Mouse (Mus musculus) intestine, embryonic 15.5 days (tissue): ENCODE measurements around the gene Bok. TPM values are rescaled to one million over a fixed set of nuclear protein-coding genes. Genes with fewer than 3 reads are reported as not detected.
A peak's percentile ranks its signal among the peaks of the same experiment; 100 is the strongest.

Experiments
- ATAC-seq: fragments of 200-750 bp; cut with Nextera tagmentation; 2 replicates; pipeline ENCODE4 v1.8.0; 2017; ENCODE audit warnings: moderate TSS enrichment, moderate library complexity
- H3K27ac ChIP-seq: fragments of 300-500 bp; sonication (generic); 2 replicates; pipeline ENCODE4 v1.5.1; 2015; ENCODE audit warnings: mild to moderate bottlenecking, inconsistent platforms
- H3K27me3 ChIP-seq: fragments of 300-500 bp; sonication (generic); replicated peaks from 2 replicates; pipeline ENCODE4 v1.6.1; 2015; ENCODE audit warnings: inconsistent platforms
- H3K36me3 ChIP-seq: fragments of 300-500 bp; sonication (generic); 2 replicates; pipeline ENCODE4 v1.6.1; 2015; ENCODE audit warnings: inconsistent platforms
- H3K4me1 ChIP-seq: fragments of 300-500 bp; sonication (generic); replicated peaks from 2 replicates; pipeline ENCODE4 v1.6.1; 2015; ENCODE audit warnings: inconsistent platforms
- H3K4me2 ChIP-seq: fragments of 300-500 bp; sonication (generic); replicated peaks from 2 replicates; pipeline ENCODE4 v1.6.1; 2015; ENCODE audit warnings: mild to moderate bottlenecking, inconsistent platforms
- H3K4me3 ChIP-seq: fragments of 300-500 bp; sonication (generic); replicated peaks from 2 replicates; pipeline ENCODE4 v1.5.1; 2015; ENCODE audit warnings: inconsistent platforms
- H3K9ac ChIP-seq: fragments of 300-500 bp; sonication (generic); 2 replicates; pipeline ENCODE4 v1.6.1; 2015; ENCODE audit warnings: inconsistent platforms
- H3K9me3 ChIP-seq: fragments of 300-500 bp; sonication (generic); 2 replicates; pipeline ENCODE4 v1.6.1; 2016; ENCODE audit warnings: inconsistent platforms
- WGBS: fragments of 180-500 bp; shearing (Covaris S2); methylation state at CpG from one replicate; pipeline ENCODE4 v1.1.7; 2015; 5-methylcytosine and 5-hydroxymethylcytosine counted together
- polyA plus RNA-seq: library from polyadenylated mRNA; unstranded; fragments of >200 nt; fragmentation: Nextera tagmentation; extraction: Ambion mirVana; gene quantifications from 2 replicates; pipeline ENCODE4 v1.2.1, GENCODE M21; 2015

Bok gene
- polyA plus RNA-seq, 1 experiment from 2014 or later = 48.3 TPM

DNA sequence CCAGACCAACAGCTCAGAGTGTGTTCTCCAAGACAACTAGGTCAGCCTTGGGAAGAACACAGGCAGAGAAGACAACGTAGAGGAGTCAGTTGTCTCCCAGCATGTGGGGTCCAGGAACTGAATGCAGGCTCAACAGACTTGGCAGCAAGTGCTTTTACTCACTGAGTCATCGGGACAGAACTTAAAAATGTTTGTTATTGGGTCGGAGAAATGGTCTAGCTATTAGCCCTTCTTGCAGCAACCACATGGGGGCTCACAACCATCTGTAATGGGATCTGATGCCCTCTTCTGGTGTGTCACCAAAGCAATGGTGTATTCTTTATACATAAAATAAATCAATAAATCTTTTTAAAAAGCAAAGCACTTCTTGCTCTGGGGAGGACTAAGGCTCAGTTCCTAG is 40.7 kb downstream of the Bok start:
- Histone ChIP-seq H3K9ac (no peak overlapping the region), H3K4me3 (no peak overlapping the region), H3K27ac (no peak overlapping the region), H3K4me2 (no peak overlapping the region), H3K9me3 (no peaks in the 10 kb centered on the region), H3K27me3 (no peaks in the 10 kb centered on the region), H3K4me1 (no peaks in the 10 kb centered on the region), H3K36me3 (no peaks in the 10 kb centered on the region)
- 66% methylated on average over 3 of the region's 3 CpGs for WGBS
- ATAC-seq = no peak

DNA sequence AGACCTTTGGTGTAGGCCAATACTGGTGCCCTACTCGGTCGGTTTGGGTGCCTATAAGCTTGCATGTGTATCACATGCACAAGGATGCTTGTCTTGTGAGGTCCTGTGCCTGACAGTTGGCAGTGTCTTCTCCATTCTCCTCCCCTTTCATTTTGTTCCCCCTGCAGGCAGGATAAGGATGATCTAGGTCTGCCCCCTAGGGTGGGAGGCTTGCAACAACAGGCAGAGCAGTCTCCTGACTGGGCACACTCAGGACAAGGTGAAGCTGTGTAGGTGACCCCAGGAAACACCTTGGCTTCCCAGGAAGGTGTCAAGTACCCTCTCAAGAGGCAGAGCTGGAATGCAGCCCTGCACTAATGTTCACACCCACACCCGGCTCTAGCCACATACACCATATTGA is 41.5 kb downstream of the Bok start:
- H3K4me2 ChIP-seq = no peak overlapping the region
- 60% methylated on average over 3 of the region's 3 CpGs for WGBS
- no peaks in the 10 kb centered on the region for H3K4me1 ChIP-seq
- ATAC-seq = peak; percentile 20; the same call in 1 of the 2 replicates
- no peak overlapping the region for H3K27ac ChIP-seq
- no peak overlapping the region for H3K9ac ChIP-seq
- no peaks in the 10 kb centered on the region for H3K9me3 ChIP-seq
- no peak overlapping the region for H3K4me3 ChIP-seq
- no peaks in the 10 kb centered on the region for H3K27me3 ChIP-seq
- H3K36me3 ChIP-seq = no peaks in the 10 kb centered on the region

DNA sequence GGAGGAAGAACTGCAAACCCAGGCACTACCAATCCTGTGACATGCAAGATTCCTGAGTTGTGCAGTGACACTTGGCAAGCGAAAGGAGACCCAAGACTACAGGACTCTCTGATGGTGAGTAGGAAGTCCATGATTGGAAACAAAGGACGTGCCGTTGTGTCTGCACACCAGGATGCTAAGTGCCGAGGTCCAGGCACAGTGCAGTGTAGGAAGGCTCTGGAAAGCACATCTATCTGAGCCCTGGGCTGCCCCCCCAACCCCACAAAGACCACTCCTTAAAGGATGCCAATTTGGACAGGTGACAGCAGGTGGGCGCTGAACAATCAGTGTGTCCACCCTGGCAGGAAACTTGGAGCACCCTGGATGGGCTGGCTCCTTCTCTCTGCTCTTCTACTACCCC is 45.6 kb downstream of the Bok start:
- Histone ChIP-seq H3K27ac (no peak overlapping the region), H3K36me3 (no peaks in the 10 kb centered on the region), H3K4me2 (0 out of 2 replicates have a peak overlapping the region, but pooled peaks have one; percentile 19), H3K4me1 (no peaks in the 10 kb centered on the region), H3K4me3 (no peak overlapping the region), H3K9me3 (no peaks in the 10 kb centered on the region), H3K27me3 (no peaks in the 10 kb centered on the region), H3K9ac (no peak overlapping the region)
- WGBS = 90% methylated on average over 5 of the region's 5 CpGs
- ATAC-seq = 0 out of 2 replicates have a peak, but pooled peaks have one; percentile 11

DNA sequence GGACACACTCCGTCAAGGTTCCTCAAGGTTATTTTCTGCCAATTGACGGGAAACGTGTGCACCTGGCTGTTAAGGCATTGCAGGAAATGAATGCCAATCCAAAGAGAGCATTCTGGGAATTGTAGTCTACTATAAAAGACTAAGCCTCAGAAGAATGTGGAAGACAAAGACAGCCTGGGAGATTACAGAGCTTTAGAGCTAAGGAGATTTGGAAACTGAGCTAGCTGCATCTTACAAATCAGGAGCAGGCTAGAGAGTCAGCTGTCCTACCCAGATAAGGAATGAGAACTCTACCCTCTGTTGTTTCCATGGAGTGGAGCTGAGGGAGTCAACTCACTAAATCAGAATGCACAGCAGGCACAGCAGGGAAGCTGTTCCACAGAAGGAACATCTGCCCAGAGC is 46.4 kb downstream of the Bok start:
- no peak overlapping the region for H3K9ac ChIP-seq
- H3K36me3 ChIP-seq = no peaks in the 10 kb centered on the region
- H3K27me3 ChIP-seq = no peaks in the 10 kb centered on the region
- H3K4me1 ChIP-seq = no peaks in the 10 kb centered on the region
- no peak overlapping the region for H3K27ac ChIP-seq
- peak; percentile 52; the same call in 1 of the 2 replicates for ATAC-seq
- 36% methylated on average over 3 of the region's 3 CpGs for WGBS
- no peak overlapping the region for H3K4me2 ChIP-seq
- no peak overlapping the region for H3K4me3 ChIP-seq
- no peaks in the 10 kb centered on the region for H3K9me3 ChIP-seq

DNA sequence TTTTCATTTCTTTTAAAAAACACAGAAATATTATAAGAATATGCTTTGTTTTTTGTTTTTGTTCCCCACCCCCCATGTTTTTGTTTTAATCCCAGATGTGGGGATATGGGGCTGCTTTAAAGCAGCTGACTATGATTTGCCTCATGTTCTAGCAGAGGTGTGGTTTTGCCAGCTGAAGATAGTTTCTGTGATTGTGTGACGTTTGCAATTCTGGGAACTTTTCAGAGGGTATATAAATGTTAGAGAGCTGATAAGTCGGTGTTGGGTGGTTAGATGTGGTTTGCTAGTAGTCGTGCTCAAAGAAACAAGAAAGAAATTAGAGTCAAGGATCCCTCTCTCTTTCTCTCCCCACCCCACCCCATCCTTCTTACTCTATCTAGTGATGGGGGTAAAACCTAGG is 50.4 kb downstream of the Bok start:
- H3K9me3 ChIP-seq = no peaks in the 10 kb centered on the region
- no peak overlapping the region for H3K9ac ChIP-seq
- no peak overlapping the region for H3K27ac ChIP-seq
- no peak for ATAC-seq
- no peak overlapping the region for H3K4me3 ChIP-seq
- no peaks in the 10 kb centered on the region for H3K27me3 ChIP-seq
- 90% methylated on average over 3 of the region's 3 CpGs for whole genome bisulfite sequencing
- no peaks in the 10 kb centered on the region for H3K36me3 ChIP-seq
- no peaks in the 10 kb centered on the region for H3K4me1 ChIP-seq
- H3K4me2 ChIP-seq = no peak overlapping the region

DNA sequence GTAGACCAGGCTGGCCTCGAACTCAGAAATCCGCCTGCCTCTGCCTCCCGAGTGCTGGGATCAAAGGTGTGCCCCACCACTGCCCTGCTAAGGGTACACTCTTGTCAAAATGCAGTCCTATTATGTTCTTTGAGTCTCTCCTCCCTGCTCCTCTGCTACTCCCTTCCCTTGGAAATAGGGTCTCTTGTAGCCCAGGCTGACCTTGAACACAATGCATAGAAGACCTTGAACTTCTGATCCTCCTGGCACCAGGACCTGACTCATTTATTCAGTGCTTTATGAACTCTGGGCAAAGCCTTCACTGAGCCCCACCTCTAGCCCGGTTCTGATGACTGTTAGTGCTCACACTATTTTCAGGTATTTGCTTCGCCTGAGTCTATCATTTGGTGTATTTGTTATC is 52.3 kb downstream of the Bok start:
- H3K9ac ChIP-seq = no peak overlapping the region
- no peaks in the 10 kb centered on the region for H3K4me1 ChIP-seq
- H3K4me3 ChIP-seq = no peak overlapping the region
- no peaks in the 10 kb centered on the region for H3K36me3 ChIP-seq
- H3K27me3 ChIP-seq = no peaks in the 10 kb centered on the region
- H3K9me3 ChIP-seq = no peaks in the 10 kb centered on the region
- H3K27ac ChIP-seq = no peak overlapping the region
- WGBS = 91% methylated on average over 5 of the region's 5 CpGs
- H3K4me2 ChIP-seq = no peak overlapping the region
- ATAC-seq = no peak

DNA sequence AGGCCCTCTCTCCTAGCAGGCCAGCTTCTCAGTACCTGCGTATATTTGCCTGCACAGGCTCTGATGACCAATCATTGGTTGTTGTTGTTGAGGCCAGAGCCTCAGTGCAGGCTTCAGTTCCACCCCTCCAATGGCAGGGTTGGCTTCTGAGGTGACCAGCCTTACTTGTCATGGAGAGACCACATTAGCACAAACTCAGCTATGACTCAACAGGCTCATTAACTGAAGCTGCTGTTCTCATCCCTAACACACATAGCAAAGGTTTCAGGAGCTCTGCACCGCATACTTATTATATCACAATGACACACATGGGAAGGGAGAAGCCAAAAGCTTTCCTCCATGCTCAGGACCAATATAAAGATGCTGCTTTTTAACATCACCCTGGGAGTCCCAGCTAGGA is 55.2 kb downstream of the Bok start:
- no peak overlapping the region for H3K27ac ChIP-seq
- no peak overlapping the region for H3K4me3 ChIP-seq
- ATAC-seq = no peak
- no peak overlapping the region for H3K9ac ChIP-seq
- H3K36me3 ChIP-seq = no peaks in the 10 kb centered on the region
- no peak overlapping the region for H3K4me2 ChIP-seq
- 92% methylated on average over 2 of the region's 2 CpGs for WGBS
- no peaks in the 10 kb centered on the region for H3K9me3 ChIP-seq
- H3K4me1 ChIP-seq = no peaks in the 10 kb centered on the region
- H3K27me3 ChIP-seq = no peaks in the 10 kb centered on the region

DNA sequence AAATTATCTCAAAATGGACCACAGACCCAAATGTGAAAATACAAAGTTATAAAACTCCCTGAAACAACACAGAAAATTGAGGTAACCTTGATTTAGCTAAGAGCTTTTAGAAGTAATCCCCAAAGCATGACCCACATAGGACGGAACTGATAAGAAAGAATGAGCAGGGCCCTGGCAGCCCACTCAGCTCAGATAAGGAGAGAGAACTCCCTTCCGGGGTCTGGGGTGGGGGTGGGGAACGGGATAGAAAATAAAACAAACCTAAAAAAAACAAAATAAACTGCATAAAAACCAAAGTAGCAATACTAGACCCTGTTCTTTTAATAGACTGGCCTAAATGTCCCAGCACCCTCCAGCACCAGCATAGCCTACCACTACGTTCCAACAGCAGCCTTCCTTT is 56.5 kb downstream of the Bok start:
- Histone ChIP-seq H3K27ac (no peak overlapping the region), H3K4me3 (no peak overlapping the region), H3K9ac (no peak overlapping the region), H3K27me3 (no peaks in the 10 kb centered on the region), H3K9me3 (no peaks in the 10 kb centered on the region), H3K4me2 (no peak overlapping the region), H3K4me1 (no peaks in the 10 kb centered on the region), H3K36me3 (no peaks in the 10 kb centered on the region)
- WGBS = 58% methylated on average over 4 of the region's 4 CpGs
- no peak for ATAC-seq

DNA sequence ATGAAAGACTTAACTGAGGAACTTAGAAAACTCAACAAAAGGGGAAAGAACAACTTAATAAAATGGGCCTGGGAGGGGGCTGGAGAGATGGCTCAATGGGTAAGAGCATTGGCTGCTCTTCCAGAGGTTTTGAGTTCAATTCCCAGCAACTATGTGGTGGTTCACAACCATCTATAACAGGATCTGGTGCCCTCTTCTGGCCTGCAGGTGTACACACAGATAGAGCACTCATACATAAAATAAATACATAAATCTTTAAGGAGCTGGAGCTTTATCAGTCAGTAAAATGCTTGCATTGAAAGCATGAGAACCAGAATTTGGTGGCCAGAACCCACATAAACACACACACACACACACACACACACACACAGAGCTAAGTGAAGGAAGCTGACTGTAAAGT is 57.5 kb downstream of the Bok start:
- Histone ChIP-seq H3K4me1 (no peaks in the 10 kb centered on the region), H3K9ac (no peak overlapping the region), H3K4me2 (no peak overlapping the region), H3K27me3 (no peaks in the 10 kb centered on the region), H3K36me3 (no peaks in the 10 kb centered on the region), H3K27ac (no peak overlapping the region), H3K9me3 (no peaks in the 10 kb centered on the region), H3K4me3 (no peak overlapping the region)
- ATAC-seq = no peak

Other genes with a start within 250 kb of the Bok start
- gene Hdlbp, start 206.8 kb upstream of the Bok start, polyA plus RNA-seq = 175 and 185 TPM in 2 replicates
- gene Farp2, start 173.6 kb upstream of the Bok start, polyA plus RNA-seq = 6.1 and 6.8 TPM in 2 replicates
- 143 and 174 TPM in 2 replicates for gene Stk25, start 27.0 kb upstream of the Bok start, polyA plus RNA-seq
- 69.4 and 79.8 TPM in 2 replicates for gene Atg4b, start 65.8 kb downstream of the Bok start, polyA plus RNA-seq
- gene Thap4, start 69.2 kb downstream of the Bok start, polyA plus RNA-seq = 70.0 and 70.9 TPM in 2 replicates
- gene Dtymk, start 116.3 kb downstream of the Bok start, polyA plus RNA-seq = 218 and 226 TPM in 2 replicates
- 16.8 and 17.6 TPM in 2 replicates for gene Ing5, start 118.3 kb downstream of the Bok start, polyA plus RNA-seq
- 14.0 and 14.1 TPM in 2 replicates for gene D2hgdh, start 139.2 kb downstream of the Bok start, polyA plus RNA-seq
- gene Gal3st2, start 175.6 kb downstream of the Bok start, polyA plus RNA-seq = 0.05 and 0.44 TPM in 2 replicates
- 0.16 TPM in 1 of 2 replicates, not detected in the other for gene Gal3st2b, start 232.7 kb downstream of the Bok start, polyA plus RNA-seq